Mouse (Mus musculus): ENCODE measurements around the gene Dnaja3.

- no peak for TF ChIP-seq CTCF (IDR thresholded peaks at IDR 0.05; ENCODE audit: extremely low read depth, insufficient read length, insufficient replicate concordance, low read depth, low read length)
- TF ChIP-seq POLR2A (IDR thresholded peaks at IDR 0.05; ENCODE audit: low read depth, low read length), result no peak
Observed at GRCm38 (mm10) chr16:4614639-4615038, 25.1 kb upstream of the Dnaja3 start.

Data from small intestine, adult 2 months (tissue).